Mouse (Mus musculus) kidney, adult 2 months (tissue): ENCODE measurements around the gene Epyc.

ENCODE experiments used
- CTCF ChIP-seq: fragments of 200-500 bp; conservative IDR thresholded peaks from 2 replicates; pipeline ENCODE4 v1.5.1; 2011; ENCODE audit warnings: low read depth, mild to moderate bottlenecking, control low read depth, low read length, moderate library complexity, mixed read lengths; ENCODE audit not compliant: insufficient read depth, insufficient read length
- POLR2A ChIP-seq: fragments of 200-500 bp; IDR thresholded peaks from one replicate; pipeline ENCODE4 v1.6.1; 2011; ENCODE audit warnings: low read depth, low read length, control low read depth

GRCm38 (mm10) chr10:97692913-97693312, 49.0 kb downstream of the Epyc start, which contains the start of gene Ccer1:
- TF ChIP-seq CTCF (no peak), POLR2A (no peak)
